Mouse (Mus musculus) layer of hippocampus, adult 11-12 months (tissue): ENCODE results near the gene Myo18b.

Source experiments
- DNase-seq: peaks from one replicate; pipeline ENCODE4 v3.0.0; 2022; ENCODE audit warnings: low spot score

Gene Myo18b

DNA sequence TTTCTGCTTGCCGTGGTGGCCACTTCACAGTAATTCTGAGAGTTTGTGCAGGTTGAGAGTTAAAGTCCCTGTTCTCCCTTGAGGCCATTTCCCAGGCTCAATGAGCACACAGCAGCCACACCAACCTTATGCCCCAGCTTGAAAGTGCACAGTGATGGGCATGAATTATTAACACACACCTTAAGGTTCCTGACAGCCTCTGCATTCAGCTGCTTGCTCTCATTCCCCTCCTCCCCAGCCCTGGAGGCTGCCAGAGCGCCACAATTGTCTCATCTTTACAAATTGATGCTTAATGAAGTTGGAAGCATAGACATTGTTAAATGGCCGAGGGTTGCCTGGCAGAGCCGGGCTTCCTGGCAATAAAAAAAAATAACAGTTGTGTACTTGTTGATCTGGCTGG lies 218.0 kb downstream of the Myo18b start:
- no peak for DNase-seq

DNA sequence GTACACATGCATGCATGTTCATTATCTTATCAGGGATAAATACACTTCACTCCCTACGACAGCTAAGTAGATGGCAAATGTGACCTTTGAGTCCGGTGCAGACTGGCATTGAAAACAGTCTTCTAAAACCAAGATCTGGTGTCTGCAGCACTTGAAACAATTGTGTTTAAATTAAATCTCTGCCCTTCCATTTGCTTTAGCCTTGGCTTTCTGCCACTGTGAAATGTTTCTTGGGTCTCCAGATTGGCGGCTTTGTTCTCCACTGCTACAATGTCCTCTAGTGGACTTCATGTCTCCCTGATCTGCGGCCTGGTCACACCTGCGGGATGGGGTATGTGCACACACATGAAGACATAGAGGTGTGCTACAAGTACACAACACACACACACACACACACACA lies 221.4 kb downstream of the Myo18b start:
- no peak for DNase-seq

DNA sequence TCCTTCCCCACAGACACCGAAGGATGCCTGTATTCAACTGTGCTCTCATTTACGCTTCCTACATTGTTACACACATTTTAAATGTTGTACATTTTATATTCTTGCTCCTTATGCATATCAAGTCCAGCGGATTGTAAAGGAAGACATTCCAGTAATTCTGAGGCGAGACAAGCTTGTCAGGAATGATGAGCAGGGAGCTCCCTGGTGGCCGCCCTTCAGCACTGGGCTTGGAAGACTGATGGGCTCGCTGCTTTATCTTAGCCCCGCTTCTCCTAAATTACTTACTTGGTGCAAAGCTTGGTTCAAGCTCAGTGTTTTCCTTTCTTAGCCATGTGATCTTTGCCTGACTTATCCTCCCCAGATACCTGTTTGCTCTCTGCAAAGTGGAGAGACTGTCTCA lies 223.7 kb downstream of the Myo18b start:
- DNase-seq = no peak

DNA sequence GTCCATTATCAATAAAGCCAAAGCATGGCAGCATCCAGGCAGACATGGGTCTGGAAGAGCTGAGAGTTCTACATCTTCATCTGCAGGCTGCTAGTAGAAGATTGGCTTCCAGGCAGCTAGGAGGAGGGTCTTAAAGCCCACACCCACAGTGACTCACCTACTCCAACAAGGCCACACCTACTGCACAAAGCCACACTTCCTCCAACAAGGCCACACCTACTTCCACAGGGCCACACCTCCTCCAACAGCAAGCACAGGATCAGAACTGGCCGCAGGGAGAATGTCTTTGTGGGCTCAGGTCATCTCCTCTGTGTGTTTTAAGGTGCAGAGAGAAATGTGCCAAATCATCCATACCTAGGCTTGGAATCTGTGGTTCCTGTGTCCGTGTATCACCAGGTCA lies 224.2 kb downstream of the Myo18b start:
- no peak for DNase-seq

DNA sequence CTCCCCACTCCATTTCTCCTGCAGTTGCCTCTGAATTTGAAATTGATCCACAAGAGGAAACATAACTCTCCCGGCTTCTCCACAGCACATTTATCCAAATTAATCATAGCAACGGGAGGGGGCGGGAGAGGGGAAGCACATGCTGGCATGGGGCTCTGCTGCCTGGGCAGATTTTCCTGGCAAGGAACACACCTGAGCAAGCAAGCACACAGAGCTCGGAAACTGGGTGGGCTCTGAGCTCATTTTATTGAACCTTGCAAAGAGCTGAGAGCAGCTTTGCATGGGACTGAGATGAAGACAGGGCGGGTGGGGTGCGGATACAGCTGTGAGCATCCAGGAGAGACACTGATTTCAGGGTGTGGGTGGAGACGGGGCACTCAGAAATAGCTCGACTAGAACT lies 229.0 kb downstream of the Myo18b start:
- DNase-seq = peak; percentile 51

DNA sequence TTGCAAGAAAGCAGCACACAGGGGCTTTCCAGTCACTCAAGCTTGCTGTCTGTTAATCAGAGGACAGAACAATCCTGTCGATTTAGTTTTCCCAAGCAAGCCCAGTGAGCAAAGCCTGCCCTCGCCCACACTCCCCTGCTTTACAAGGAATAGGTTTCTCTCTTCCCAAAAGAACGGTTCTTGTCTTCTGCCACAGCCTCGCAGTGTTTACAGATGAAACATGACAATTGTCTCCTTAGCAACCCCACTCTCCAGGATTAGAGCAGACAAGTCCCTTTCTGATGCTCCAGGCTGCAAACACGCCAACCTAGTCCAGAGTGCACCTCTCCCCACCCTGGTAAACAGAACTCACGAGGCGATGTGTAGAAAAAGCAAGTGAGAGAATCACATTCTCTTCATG lies 230.5 kb downstream of the Myo18b start:
- no peak for DNase-seq

DNA sequence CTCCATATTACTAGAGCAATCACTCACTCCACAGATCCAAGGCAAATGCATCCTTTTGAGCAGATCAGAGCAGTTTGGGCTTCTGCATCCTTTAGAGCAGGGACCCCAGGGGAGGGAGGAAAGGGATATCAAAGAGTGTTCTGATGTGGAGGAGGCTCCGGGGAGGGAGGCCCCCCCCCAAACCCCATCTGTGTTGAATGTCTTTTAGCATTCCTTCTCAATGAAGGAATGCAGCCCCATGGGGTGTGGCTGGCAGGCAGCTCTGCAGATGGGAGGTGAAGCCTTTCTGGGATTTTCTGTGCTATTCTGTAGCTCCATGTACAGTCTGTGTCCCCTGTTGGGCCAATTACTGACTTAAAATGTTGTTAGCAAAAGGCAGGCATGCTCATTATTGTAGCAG lies 232.5 kb downstream of the Myo18b start:
- no peak for DNase-seq

DNA sequence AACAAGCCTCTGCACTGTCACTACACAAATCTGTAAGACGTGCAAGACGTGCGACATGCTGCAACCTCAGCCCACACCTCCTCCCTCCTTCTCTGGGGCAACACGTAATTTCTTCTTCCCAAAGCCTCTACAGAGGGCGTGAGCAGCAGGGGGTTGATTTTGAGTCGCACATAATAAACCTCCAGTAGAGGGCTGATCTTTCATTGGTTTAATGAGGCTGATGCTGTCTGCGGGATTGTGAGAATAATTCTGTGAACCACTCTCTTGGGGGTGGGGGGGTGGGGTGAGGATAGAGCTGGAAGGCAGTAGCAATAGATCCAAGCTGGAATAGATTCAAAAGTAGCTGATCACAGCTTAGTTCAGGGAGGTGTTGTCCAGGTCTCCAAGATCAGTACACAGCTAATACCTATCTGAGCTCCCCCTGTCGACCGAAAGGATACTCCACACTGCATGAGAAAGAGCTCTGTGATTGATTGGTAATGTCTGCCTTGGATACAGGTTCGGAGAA lies 235.2 kb downstream of the Myo18b start:
- DNase-seq = no peak

DNA sequence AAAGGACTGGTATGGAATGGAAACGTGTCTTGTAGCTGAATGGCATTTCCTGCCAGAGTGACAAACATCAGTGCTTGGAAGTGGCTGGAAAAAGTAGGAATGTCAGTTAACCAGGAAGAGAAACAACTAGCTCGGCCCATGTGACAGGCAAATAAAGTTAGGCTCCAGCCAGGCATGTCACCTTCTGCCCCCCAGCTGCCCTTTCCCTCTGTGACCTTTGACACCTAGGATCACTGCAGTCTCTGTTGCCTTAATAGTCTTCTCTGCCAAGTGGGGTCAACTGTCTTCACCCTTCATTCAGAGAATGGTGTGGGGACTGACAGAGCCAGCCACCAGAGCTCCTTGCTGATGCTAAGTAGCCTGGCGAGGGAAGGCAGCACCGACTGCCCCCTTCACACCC lies 236.9 kb downstream of the Myo18b start:
- no peak for DNase-seq

DNA sequence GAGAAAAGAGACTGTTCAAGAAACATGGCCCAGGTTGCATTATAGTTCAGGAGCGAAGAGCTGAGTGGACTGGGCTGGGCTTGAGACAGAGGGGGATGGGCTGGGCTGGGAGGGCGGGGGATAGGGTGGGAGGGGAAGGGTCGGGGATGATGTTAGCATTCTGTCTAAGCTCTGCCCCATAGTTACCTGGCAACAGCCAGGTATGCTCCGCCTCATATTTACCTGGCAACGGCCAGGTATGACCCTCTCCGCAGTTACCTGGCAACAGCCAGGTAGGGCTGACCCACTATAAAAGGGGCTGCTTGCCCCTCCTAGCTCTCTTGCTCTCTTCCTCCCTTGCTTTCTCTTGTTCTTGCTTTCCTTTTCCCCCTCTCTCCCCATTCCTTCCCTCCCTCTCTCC lies 239.4 kb downstream of the Myo18b start:
- DNase-seq = no peak

DNA sequence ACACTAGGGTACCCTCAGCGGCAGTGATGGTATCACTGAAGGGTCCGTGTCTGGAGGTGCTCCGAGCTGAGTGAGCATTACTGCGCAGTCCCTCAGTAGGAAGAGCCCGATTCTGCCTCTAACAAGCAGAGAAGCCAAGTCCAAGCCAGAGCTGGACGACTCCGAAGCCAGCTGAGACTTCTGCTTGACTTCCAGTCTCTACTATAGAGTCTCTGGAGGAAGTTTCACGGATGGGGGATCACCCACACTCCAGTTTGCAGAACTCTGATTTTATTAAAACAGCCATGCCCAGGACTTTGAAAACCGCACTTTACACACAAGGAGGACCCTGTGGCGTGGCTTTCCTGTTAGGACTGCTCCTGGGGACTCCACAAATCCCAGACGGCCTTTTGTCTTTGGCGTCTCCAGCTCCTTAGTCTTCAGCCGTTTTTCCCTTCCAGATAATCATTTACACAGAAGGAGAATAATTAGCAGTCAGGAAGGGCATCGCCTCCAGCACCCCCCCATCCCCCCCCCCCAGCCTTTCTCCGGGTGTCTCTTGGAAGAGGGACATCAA lies 240.1 kb downstream of the Myo18b start:
- DNase-seq = no peak

DNA sequence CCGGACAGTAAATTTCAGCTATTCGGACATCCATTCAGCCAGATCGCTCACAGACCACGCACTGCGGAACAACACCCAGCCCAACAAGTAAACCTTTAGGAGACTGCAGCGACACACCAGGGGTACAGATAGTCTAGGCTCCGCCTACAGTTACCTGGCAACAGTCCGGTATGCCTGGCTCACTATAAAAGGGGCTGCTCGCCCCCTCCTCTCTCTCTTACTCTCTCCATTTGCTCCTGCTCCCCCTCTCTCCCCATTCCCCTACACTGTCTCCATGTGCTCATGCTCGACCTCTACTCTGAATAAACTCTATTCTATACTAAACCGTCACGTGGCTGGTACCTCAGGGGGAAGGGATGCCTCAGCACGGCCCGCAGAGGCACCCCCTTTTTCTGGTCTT lies 240.6 kb downstream of the Myo18b start:
- no peak for DNase-seq

DNA sequence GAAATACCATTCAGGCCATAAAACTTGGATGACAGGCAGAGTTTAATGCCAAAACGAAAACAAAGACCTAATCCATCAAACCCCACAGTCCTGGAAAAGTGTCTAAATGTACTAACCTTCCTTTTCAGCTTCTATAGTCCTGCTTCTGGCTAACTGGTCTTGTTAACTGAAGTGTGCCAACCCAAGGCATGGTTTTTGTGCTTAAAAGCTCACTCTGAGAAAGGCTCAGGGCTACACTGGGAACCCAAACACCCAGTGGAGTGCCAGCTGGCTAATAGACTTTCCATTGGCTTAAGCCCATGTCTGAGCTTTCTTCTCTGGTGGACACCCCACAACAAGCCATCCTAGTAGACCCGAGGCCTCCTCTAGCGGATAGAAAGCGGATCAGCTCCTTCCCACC lies 244.1 kb downstream of the Myo18b start:
- no peak for DNase-seq

DNA sequence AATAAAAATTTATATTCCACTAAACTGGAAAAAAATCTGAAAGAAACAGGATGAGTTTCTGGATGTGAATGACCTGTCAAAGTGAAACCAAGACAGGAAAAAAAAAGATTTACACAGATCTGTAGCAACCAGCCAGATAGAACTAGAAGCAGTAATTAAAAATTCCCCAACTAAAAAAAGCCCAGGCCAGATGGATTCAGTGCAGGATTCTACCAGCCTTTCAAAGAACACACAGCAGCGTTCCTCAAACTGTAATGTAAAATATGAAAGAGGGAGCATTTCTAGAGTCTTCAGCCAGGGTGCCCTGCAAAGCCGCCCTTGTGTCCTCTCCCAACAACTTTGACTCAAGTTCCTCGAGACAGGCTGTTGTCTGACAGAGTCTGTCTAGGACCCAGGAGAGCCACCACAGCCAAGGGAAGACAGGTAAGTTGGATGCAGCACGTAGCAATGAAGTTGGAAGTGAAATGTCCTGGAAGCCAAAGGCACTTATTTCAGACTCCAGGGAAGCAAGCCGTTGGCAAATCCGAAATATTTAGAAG lies 246.9 kb downstream of the Myo18b start:
- no peak for DNase-seq

DNA sequence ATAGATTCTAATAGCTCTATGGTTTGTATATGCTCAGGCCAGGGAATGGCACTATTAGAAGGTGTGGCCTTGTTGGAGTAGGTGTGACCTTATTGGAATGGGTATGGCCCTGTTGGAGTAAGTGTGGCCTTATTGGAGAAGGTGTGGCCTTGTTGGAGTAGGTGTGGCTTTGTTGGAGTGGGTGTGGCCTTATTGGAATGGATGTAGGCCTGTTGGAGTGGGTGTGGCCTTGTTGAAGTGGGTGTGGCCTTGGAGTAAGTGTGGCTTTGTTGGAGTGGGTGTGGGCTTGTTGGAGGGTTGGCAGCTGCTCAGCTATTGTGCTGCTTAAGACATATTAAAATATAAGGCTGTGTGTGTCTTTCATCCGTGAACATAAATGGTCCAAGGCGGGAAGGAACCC lies 249.3 kb downstream of the Myo18b start:
- no peak for DNase-seq

DNA sequence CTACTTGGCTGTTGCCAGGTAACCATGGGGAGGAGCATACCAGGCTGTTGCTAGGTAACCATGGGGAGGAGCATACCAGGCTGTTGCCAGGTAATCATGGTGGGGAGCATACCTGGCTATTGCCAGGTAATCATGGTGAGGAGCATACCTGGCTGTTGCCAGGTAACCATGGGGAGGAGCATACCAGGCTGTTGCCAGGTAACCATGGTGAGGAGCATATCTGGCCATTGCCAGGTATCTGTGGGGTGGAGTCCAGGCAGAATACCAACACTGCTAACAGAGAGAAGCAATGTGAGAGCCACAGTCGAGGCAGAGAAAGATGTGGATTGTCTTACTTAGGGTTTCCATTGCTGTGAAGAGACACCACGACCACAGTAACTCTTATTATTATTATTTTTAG lies 250.6 kb downstream of the Myo18b start:
- DNase-seq = no peak

DNA sequence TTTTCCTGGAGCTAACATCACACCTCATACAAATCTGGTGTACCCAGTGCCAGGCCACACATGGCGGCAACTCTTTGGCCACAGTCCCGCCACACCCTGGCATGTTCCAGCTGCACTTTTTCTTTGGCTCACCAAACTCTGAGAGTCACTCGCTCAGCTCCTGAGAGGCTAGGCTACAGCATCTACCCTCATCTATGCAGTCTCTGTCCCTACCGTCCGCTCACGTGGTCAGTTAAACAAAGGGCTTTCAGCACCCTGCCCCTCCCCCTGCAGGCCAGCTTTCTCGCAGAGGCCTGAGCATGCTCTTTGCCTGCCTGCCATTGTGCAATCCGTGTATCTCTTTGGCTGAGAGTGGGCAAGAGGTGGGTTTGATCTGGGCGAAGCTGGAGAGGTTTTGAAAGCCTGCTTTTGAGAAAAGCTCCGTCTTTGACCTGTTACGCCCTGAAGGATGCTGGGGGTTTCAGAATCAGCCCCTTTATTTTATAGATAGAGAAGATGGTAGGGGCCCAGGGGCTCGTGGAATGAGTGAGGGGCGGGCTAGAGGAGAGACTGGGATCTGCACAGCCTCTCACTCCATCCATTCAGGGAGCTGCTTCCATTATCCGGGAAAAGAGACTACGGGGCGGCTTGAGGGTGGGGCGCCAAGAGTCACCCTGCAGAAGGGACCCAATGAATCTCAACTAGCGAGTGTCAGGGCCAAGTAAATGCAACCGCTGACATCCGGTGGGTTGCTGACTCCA lies 252.5 kb downstream of the Myo18b start:
- peak; percentile 77 for DNase-seq

DNA sequence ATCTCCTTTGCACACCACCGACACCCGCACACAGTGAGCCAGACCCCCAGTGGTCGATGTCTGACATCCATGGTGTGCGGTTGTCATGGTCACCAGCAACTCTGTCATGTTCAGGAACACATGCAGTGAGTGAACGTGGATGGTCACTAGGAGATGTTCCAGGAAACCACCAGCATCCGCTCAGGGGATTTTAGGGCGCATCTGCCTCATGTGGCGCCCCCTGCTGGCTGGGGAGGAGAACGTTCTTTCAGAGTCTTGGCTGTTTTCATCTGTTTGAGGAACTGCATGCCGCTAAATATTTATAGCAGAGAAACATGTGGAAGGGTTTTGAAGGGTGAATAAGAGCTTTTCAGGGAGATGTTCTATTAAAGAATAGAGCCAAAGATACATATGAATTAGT lies 253.4 kb downstream of the Myo18b start:
- no peak for DNase-seq

DNA sequence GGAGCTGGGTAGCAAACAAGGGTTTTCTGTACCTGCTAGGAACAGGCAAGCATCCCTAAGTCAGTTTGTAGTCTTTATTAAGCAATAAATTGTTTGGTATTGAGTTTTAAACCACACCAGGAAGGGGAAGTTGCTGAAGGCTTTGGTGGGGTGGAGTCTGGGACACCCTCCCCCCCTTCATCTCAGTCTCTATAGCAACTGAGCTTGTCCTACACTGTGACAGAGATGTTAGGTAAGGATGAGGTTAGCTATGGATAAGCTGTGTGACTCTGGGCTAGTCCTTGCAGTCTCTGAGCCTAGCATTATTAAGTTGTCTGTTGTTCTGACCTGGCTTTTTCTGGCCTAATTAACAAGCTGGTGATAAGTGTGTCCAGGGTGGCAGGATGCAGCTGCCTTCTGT lies 254.4 kb downstream of the Myo18b start:
- DNase-seq = no peak

DNA sequence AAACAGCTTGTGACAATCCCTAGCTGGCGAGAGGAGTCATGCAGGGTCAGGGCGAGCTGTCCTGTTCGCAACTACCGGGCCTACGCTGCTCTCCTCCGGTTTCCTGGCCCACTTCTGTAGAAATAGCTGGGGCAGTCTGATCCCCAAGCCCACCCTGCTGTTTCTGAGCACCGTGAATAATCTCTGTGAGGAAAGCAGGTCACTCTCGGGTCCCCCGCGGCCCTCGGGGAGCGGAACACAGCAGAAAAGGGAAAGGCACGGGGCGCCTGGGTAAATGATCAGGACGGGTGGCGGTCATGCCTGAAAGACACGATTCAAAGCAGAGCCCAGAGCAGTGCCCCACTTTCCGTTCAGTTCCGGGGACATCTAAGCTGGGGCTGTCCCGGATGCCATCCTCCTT lies 255.0 kb downstream of the Myo18b start:
- no peak for DNase-seq

DNA sequence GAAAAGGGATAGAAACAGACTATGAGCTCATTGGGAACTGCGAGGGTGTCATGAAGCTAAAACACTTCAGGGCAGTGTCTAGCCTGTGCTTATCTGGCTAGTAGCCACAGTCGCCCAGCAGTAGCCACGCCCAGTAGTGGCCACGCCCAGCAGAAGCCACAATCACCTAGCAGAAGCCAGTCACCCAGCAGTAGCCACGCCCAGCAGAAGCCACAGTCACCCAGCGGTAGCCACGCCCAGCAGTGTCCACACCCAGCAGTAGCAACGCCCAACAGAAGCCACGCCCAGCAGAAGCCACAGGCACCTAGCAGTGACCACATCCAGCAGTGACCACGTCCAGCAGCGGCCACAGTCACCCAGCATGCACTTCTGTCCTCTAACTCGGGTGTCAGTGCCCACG lies 255.5 kb downstream of the Myo18b start:
- DNase-seq = no peak
